Mouse (Mus musculus) T-cell, adult 2 months (primary cell): ENCODE measurements around the gene Msrb2.

ENCODE experiments used
- DNase-seq: peaks from one replicate; pipeline ENCODE4 v3.0.0; 2022; ENCODE audit warnings: low spot score

The Msrb2 gene

GRCm38 (mm10) chr2:19390411-19391143, 19.3 kb downstream of the Msrb2 start:
- no peak for DNase-seq

DNA sequence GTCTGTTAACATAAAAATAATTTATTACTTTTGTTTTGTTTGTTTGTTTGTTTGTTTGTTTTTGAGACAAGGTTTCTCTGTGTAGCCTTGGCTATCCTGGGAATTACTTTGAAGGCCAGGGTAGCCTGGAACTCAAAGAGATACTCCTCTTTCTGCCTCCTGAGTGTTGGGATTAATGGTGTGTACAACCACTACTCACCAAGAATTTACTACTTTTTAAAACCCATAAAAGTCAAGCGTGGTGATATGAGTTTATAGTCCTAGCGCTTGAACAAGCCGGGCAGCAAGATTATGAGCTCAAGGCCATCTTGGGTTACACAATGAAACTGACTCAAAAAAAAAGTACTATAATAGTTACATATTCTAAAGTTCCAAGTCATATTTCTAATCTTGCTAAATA, 20.4 kb downstream of the Msrb2 start:
- DNase-seq, result no peak

- DNase-seq, result no peak
Measured at GRCm38 (mm10) chr2:19392793-19393192, 21.6 kb downstream of the Msrb2 start.

DNA sequence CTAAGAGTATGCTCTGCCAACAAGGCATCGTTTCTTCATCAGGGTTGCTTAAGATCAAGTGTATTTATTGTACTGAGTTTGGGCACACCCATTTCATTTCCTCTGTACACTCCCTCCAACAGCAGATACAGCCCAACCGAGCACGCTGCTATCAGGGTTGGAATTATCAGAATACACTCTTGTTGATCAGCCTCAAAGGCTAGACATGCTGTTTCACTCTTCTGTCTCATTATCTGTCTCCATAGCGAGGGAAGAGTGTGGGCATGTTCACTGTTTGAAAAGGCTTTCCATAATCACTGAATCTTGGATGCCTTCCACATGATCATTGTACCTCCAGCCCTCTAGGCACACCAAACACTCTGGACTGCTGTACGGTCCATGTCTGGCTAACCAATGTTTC, 34.2 kb downstream of the Msrb2 start:
- DNase-seq, result no peak

DNA sequence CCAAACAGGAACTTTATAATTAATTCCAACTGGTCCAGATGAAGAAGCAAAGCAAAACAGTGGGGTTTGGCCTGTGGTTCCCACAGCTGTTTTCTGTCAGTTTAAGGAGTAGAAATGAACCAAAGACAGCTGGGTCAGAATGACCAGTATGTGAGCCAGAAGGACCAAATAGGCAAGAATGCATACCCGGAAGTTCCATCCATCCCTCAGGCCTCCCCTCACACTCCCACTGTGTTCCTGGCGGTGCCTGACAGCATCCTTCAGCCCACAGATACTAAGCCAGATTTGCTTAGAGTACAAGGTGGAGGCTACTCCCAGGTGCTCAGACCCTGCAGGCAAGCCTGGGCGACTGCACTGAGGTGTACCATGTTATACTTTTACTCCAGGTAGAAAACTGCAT, 35.3 kb downstream of the Msrb2 start:
- no peak for DNase-seq

GRCm38 (mm10) chr2:19414222-19414965, 43.2 kb downstream of the Msrb2 start:
- peak; percentile 29 for DNase-seq

DNA sequence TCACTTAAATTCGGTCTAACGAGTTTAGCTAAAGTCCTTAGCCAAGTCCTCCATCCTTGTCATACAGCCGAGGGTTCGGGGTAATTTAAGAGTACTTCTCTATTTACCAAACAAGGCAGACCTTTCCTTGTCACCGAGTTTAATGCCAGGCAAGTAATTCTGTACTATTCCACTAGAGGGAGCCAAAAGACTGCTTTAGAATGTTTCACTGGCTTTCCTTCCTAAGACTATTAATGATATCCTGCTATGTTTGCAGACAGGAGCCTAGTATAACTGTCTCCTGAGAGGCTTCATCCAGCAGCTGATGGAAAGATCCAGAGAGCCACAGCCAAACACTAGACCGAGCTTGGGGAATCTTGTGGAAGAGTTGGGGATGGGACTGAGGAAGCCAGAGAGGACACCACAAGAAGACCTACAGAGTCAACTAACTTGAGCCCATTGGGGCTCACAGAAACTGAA, 43.9 kb downstream of the Msrb2 start:
- DNase-seq, result peak; percentile 51

GRCm38 (mm10) chr2:19416066-19416465, 44.8 kb downstream of the Msrb2 start:
- no peak for DNase-seq

- no peak for DNase-seq
Measured at GRCm38 (mm10) chr2:19419686-19420345, 48.6 kb downstream of the Msrb2 start.

GRCm38 (mm10) chr2:19422226-19422625, 51.0 kb downstream of the Msrb2 start:
- DNase-seq, result no peak

GRCm38 (mm10) chr2:19423086-19423485, 51.8 kb downstream of the Msrb2 start:
- no peak for DNase-seq

GRCm38 (mm10) chr2:19429031-19429430, 57.8 kb downstream of the Msrb2 start:
- no peak for DNase-seq

GRCm38 (mm10) chr2:19429691-19430690, 58.8 kb downstream of the Msrb2 start:
- DNase-seq, result no peak

DNA sequence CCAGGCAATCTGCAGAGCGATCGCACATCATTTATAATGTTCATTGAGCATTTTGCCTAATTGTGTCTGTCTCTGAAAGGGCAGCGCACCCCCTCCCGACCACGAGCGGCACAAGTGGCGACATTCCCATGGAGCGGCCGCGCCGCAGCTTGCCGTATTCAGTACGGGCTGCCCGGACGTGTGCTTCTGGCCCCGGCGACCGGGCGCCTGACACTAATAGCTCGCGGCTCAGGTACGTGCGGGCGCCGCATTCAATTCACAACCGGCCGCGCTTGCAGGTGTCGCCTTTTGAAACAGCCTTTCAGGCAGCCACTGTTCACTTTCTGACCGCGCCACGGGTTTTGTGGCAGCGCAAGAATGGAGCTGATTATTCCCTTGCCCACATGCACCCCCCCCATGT, 59.5 kb downstream of the Msrb2 start:
- no peak for DNase-seq

GRCm38 (mm10) chr2:19431186-19431585, 59.9 kb downstream of the Msrb2 start:
- no peak for DNase-seq

DNA sequence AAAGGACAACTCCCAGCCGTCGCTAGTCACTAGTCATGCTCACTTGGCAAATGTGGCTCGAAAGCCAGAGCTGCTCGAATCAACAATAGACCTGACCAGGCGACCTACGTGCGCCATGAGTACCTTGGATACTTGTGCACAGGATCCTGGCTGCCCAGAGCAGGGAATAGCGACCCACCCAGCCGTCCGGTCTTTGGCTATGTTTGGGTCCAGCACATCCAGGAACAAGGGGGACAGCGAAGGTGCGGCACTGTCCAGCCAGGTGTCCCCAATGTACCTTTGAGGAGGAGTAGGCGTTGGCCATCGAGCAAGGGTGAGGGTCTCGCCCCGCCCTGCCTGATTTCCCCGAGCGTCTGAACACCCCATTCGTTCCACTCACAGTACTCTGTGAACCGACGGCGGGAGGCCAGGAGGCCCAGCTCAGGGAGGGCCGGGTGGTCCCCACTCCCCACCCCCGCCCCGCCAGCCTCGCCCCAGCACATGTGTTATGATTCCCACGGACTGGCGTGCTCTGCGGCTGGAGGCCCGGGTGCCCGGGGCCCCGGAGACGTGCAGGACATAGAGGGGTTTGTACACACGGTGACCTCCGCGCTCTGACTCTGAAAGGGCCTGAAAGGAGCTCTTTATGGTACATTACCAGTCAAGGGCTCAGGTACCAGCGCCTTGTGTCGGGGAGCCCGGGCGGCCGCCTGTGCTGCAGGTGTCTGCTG, 60.5 kb downstream of the Msrb2 start:
- no peak for DNase-seq

- DNase-seq, result no peak
Measured at GRCm38 (mm10) chr2:19444346-19444745, 73.1 kb downstream of the Msrb2 start.
